Mouse (Mus musculus): ENCODE measurements around the gene Tm9sf2.
"Not testable (repeated sequence)": the region's sequence is repeated elsewhere in the genome, so short reads cannot be mapped to it uniquely, and the experiment has no call there.

Tm9sf2 gene

GRCm38 (mm10) chr14:122106822-122107468 is at the start of gene Tm9sf2:
TSS of gene Tm9sf2 (plus strand) at chr14:122107038.
- DNase-seq = peak; percentile 94 to 98

- DNase-seq = no peak
These were observed 48.9 kb upstream of the Tm9sf2 start for GRCm38 (mm10) chr14:122057941-122058346.

GRCm38 (mm10) chr14:122060642-122061041 is 46.2 kb upstream of the Tm9sf2 start:
- DNase-seq = peak; percentile 69 to 75

- no peak for DNase-seq
These were observed 45.5 kb upstream of the Tm9sf2 start for GRCm38 (mm10) chr14:122061376-122061775.

- no peak for DNase-seq
These were observed 44.3 kb upstream of the Tm9sf2 start for GRCm38 (mm10) chr14:122062411-122063090.

- DNase-seq = no peak
These were observed 43.2 kb upstream of the Tm9sf2 start for GRCm38 (mm10) chr14:122063599-122063998.

GRCm38 (mm10) chr14:122064519-122064918 is 42.3 kb upstream of the Tm9sf2 start:
- DNase-seq = peak; percentile 47 to 64

- no peak for DNase-seq
These were observed 40.6 kb upstream of the Tm9sf2 start for GRCm38 (mm10) chr14:122066243-122066642.

GRCm38 (mm10) chr14:122068036-122068435 is 38.8 kb upstream of the Tm9sf2 start:
- DNase-seq = not testable (repeated sequence)

GRCm38 (mm10) chr14:122068801-122069695 is 37.8 kb upstream of the Tm9sf2 start:
- no peak for DNase-seq

- DNase-seq = no peak
These were observed 36.9 kb upstream of the Tm9sf2 start for GRCm38 (mm10) chr14:122069948-122070347.

GRCm38 (mm10) chr14:122073422-122073821 is 33.4 kb upstream of the Tm9sf2 start:
- no peak for DNase-seq

- no peak for DNase-seq
These were observed 32.5 kb upstream of the Tm9sf2 start for GRCm38 (mm10) chr14:122074360-122074759.

- no peak for DNase-seq
These were observed 31.2 kb upstream of the Tm9sf2 start for GRCm38 (mm10) chr14:122075485-122076200.

- no peak for DNase-seq
These were observed 29.8 kb upstream of the Tm9sf2 start for GRCm38 (mm10) chr14:122077017-122077416.

GRCm38 (mm10) chr14:122079428-122079827 is 27.4 kb upstream of the Tm9sf2 start:
- DNase-seq = peak; percentile 52 to 67

- no peak for DNase-seq
These were observed 26.9 kb upstream of the Tm9sf2 start for GRCm38 (mm10) chr14:122079921-122080320.

GRCm38 (mm10) chr14:122081308-122081707 is 25.5 kb upstream of the Tm9sf2 start:
- DNase-seq = no peak

- no peak for DNase-seq
These were observed 23.3 kb upstream of the Tm9sf2 start for GRCm38 (mm10) chr14:122083499-122083898.

- no peak for DNase-seq
These were observed 18.9 kb upstream of the Tm9sf2 start for GRCm38 (mm10) chr14:122087956-122088355.

GRCm38 (mm10) chr14:122092363-122092762 is 14.5 kb upstream of the Tm9sf2 start:
- no peak for DNase-seq

GRCm38 (mm10) chr14:122096331-122096730 is 10.5 kb upstream of the Tm9sf2 start:
- no peak for DNase-seq

- no peak for DNase-seq
These were observed 7.3 kb upstream of the Tm9sf2 start for GRCm38 (mm10) chr14:122099584-122099983.
